Mouse (Mus musculus) embryonic facial prominence, embryonic 12.5 days (tissue): ENCODE measurements at regions not wholly inside any gene's neighbourhood (a gene's known extent, or its start where the extent isn't known, plus 50 kb on each side); places are given as distances from the start of the nearest gene placed in this dataset.
A peak's percentile ranks its signal among the peaks of the same experiment; 100 is the strongest.

Experiments
- ATAC-seq: fragments of 200-750 bp; cut with Nextera tagmentation; 2 replicates; pipeline ENCODE4 v1.8.0; 2017; ENCODE audit not compliant: insufficient number of reproducible peaks, insufficient read depth, low FRiP score, low TSS enrichment
- H3K27ac ChIP-seq: fragments of 300-500 bp; sonication (generic); 2 replicates; pipeline ENCODE4 v1.5.1; 2016; ENCODE audit warnings: mild to moderate bottlenecking
- H3K27me3 ChIP-seq: fragments of 300-500 bp; sonication (generic); 2 replicates; pipeline ENCODE4 v1.6.1; 2016; ENCODE audit warnings: mild to moderate bottlenecking, moderate library complexity
- H3K36me3 ChIP-seq: fragments of 300-500 bp; sonication (generic); 2 replicates; pipeline ENCODE4 v1.6.1; 2016; ENCODE audit warnings: mild to moderate bottlenecking
- H3K4me1 ChIP-seq: fragments of 300-500 bp; sonication (generic); 2 replicates; pipeline ENCODE4 v1.6.1; 2016
- H3K4me2 ChIP-seq: fragments of 300-500 bp; sonication (generic); replicated peaks from 2 replicates; pipeline ENCODE4 v1.6.1; 2016; ENCODE audit warnings: mild to moderate bottlenecking, moderate library complexity
- H3K4me3 ChIP-seq: fragments of 300-500 bp; sonication (generic); 2 replicates; pipeline ENCODE4 v1.5.1; 2016; ENCODE audit warnings: mild to moderate bottlenecking
- H3K9ac ChIP-seq: fragments of 300-500 bp; sonication (generic); 2 replicates; pipeline ENCODE4 v1.6.1; 2016; ENCODE audit warnings: mild to moderate bottlenecking, moderate library complexity
- H3K9me3 ChIP-seq: fragments of 300-500 bp; sonication (generic); 2 replicates; pipeline ENCODE4 v1.6.1; 2016; ENCODE audit warnings: mild to moderate bottlenecking, moderate library complexity
- WGBS: fragments of 180-500 bp; shearing (Covaris S2); methylation state at CpG from one replicate; pipeline ENCODE4 v1.1.7; 2016; 5-methylcytosine and 5-hydroxymethylcytosine counted together

DNA sequence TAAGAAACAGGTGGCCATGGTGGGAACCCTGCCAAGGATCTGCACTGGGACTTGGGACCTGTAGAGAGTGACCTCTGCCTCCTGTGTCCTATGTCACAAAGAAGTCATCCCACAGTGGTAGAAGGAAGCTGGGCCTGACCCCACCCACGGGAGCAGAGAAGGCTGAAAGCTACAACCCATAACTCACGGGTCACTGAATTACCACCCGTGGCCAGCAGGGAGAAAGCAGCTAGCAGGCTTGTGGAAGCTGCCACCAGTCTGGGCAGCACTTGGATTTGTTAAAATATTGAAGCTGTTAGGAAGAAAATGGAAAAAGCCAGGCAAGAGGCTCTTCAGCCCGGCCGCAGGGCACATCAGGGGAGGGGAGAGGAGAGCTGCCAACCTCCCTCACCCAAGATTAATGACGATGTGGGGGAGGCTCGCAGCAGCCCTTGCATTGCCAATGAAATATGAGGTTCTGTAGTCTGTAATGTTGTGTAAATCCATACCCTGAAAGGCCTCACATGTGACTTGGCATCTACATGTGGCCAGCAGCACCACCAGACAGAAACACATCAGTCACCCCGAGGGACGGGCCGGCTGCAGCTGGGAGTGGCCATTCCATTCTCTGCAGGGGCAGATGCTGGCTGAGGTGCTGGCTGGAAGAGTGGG lies 94.5 kb downstream of the Olfm1 start:
- H3K27ac ChIP-seq = no peak overlapping the region
- no peak overlapping the region for H3K9ac ChIP-seq
- H3K4me2 ChIP-seq = no peak overlapping the region

DNA sequence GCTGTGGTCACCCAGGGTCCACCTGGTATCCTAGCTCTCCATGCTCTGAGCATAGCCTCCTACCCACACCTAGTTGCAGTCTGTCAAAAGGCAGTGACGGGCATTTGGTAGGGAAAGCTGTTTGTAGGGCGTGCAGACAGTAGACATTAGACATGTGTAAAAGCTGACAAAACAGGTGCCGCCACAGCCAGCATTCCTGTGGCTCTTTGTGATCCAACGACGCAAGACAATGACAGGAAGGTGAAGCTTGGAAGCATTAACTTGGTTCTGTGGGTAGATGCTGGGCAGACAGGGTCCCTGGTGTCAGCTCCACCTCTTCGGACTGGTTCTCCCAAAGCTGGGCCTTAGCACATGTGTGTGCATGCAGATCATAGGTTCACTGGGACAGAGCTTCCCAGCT lies 96.5 kb downstream of the Olfm1 start:
- no peak overlapping the region for H3K4me3 ChIP-seq
- 0 out of 2 replicates have a peak, but pooled peaks cover 3% of the 10 kb centered on the region for H3K27me3 ChIP-seq
- no peak overlapping the region for H3K9ac ChIP-seq
- no peaks in the 10 kb centered on the region for H3K9me3 ChIP-seq
- H3K27ac ChIP-seq = no peak overlapping the region
- WGBS = 84% methylated on average over 6 of the region's 6 CpGs
- no peak for ATAC-seq
- H3K4me2 ChIP-seq = no peak overlapping the region
- no peaks in the 10 kb centered on the region for H3K4me1 ChIP-seq
- H3K36me3 ChIP-seq = no peaks in the 10 kb centered on the region

More for the DNA sequence above, 94.5 kb downstream of the Olfm1 start:
- ATAC-seq = no peak
- H3K4me3 ChIP-seq = no peak overlapping the region
- H3K4me1 ChIP-seq = no peaks in the 10 kb centered on the region
- H3K9me3 ChIP-seq = no peaks in the 10 kb centered on the region
- no peaks in the 10 kb centered on the region for H3K36me3 ChIP-seq
- H3K27me3 ChIP-seq = 0 out of 2 replicates have a peak, but pooled peaks cover 3% of the 10 kb centered on the region
- 66% methylated on average over 10 of the region's 10 CpGs for WGBS

DNA sequence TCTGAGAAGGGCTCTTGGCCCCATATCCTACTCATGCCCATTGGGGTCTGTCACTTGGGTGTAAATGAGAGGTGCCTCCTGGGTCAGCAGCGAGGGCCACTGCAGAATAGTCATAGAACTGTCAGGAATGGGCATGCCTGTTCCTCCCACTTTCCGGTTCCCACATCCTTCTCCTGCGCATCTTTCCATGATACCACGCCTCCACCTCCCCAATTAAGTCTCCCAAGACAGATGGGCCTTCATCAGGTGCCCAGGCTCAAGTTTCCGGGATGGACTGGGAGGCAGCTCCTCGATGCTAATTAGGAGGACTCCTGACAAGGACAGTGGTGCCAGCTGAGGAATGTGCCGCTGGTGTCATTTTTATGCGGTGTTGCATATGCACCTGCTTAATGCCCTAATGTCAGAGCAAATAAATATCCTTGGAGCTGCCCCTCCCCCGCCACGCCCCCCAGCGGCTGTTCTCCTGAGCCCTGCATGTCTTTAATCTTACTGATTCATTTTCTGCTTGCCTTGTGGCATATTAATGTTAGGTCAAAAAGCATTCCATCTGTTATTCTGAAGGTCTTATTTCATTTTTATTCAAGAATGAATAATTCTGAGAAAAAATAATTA lies 97.2 kb downstream of the Olfm1 start:
- Histone ChIP-seq H3K9ac (no peak overlapping the region), H3K27me3 (0 out of 2 replicates have a peak, but pooled peaks cover 3% of the 10 kb centered on the region), H3K9me3 (no peaks in the 10 kb centered on the region), H3K4me1 (no peaks in the 10 kb centered on the region), H3K27ac (no peak overlapping the region), H3K4me3 (no peak overlapping the region), H3K36me3 (no peaks in the 10 kb centered on the region), H3K4me2 (no peak overlapping the region)
- 74% methylated on average over 11 of the region's 11 CpGs for WGBS
- no peak for ATAC-seq

DNA sequence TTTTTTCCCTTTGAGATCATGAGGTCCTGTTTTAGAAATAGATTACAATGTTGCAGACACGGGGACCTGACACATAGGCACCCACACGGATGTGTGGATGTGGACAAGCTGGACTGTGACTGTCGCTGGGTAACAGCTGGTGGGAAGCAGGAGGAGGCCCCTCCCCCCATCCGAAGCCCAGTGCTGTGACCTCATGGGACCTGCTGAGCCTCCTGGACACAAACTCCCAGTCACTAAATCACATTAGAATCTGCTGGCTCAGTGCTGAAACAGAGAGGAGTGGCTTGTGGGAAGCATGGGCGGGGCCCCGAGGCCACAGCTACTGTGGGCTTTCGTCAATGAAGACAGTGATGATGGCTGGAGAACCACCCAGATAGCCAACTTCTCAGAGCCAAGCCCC lies 101.7 kb downstream of the Olfm1 start:
- Histone ChIP-seq H3K27ac (no peak overlapping the region), H3K4me3 (no peak overlapping the region), H3K36me3 (no peaks in the 10 kb centered on the region), H3K27me3 (0 out of 2 replicates have a peak, but pooled peaks cover 3% of the 10 kb centered on the region), H3K9me3 (no peaks in the 10 kb centered on the region), H3K4me1 (peaks cover 17% of the 10 kb centered on the region), H3K9ac (no peak overlapping the region), H3K4me2 (no peak overlapping the region)
- WGBS = 58% methylated on average over 7 of the region's 7 CpGs
- ATAC-seq = no peak

DNA sequence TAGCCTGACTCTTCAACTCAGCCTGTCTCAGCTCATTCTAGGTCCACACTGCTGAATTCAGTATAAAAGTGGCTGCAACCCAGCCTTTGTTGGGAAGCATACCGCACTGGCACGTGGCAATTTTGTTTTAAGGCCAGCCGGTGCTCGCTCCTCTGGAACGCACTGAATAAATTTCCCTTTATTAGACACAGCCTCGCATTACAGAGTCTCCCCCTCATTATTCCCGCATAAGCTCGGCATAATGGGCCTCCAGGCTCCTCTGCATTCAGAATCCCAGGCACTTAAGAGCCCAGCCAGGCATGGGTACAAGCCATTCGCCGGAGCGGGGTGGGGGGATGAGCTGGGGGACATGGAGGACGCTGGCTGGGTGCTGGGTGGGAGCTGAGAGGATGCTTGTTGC lies 103.4 kb downstream of the Olfm1 start:
- Histone ChIP-seq H3K4me2 (no peak overlapping the region), H3K9me3 (no peaks in the 10 kb centered on the region), H3K4me3 (no peak overlapping the region), H3K36me3 (no peaks in the 10 kb centered on the region), H3K27me3 (0 out of 2 replicates have a peak, but pooled peaks cover 3% of the 10 kb centered on the region), H3K9ac (no peak overlapping the region), H3K27ac (peak overlapping the region; percentile 23; the same call in 1 of the 2 replicates), H3K4me1 (peaks cover 17% of the 10 kb centered on the region)
- WGBS = 52% methylated on average over 12 of the region's 12 CpGs
- ATAC-seq = 0 out of 2 replicates have a peak, but pooled peaks have one; percentile 13

DNA sequence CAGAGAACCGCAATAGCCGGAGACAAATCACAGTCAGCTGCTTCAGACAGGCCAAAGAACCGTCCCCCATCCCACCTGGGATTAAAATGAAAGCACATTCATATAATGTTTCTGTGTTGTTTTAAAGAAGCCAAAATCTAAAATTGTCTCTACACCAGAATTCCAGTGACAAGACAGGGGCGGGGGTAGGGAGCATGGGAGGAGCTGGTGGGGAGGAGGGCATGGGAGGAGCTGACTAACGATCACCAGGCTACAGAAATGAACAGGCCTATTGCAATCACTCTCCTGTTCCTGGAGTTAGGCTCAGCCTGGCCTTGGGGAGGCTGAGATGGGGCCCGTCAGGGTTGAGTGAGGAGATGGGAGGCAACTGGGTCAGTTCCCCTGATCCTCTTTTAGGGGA lies 105.9 kb downstream of the Olfm1 start:
- WGBS = 27% methylated on average over 6 of the region's 6 CpGs
- Histone ChIP-seq H3K4me2 (no peak overlapping the region), H3K36me3 (no peaks in the 10 kb centered on the region), H3K27ac (no peak overlapping the region; the same call in 1 of the 2 replicates), H3K27me3 (no peaks in the 10 kb centered on the region), H3K9ac (no peak overlapping the region), H3K9me3 (no peaks in the 10 kb centered on the region), H3K4me1 (peaks cover 17% of the 10 kb centered on the region), H3K4me3 (no peak overlapping the region)
- no peak for ATAC-seq

DNA sequence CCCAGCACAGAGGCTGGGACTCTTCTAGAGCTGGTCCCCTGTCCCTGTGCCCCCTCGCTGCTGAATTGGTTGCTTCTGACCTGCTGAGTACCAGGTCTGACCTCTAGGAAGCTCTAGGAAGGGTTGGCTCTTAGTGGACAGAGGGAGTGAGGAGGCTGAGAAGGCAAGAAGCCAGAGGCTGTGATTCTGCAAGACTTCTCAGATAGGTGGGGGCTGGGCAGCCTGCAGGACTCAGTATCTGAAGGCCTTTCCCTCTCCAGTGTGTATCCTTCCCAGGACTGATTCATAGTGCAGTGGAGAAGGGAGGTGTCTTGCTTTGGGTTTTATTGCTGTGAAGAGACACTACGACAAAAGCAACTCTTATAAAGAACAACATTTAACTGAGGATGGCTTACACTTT lies 106.6 kb downstream of the Olfm1 start:
- H3K4me3 ChIP-seq = no peak overlapping the region
- H3K27me3 ChIP-seq = no peaks in the 10 kb centered on the region
- WGBS = 75% methylated on average over 2 of the region's 2 CpGs
- H3K9me3 ChIP-seq = no peaks in the 10 kb centered on the region
- no peak for ATAC-seq
- no peak overlapping the region for H3K4me2 ChIP-seq
- no peak overlapping the region for H3K27ac ChIP-seq
- H3K36me3 ChIP-seq = no peaks in the 10 kb centered on the region
- H3K4me1 ChIP-seq = peaks cover 17% of the 10 kb centered on the region
- H3K9ac ChIP-seq = no peak overlapping the region

DNA sequence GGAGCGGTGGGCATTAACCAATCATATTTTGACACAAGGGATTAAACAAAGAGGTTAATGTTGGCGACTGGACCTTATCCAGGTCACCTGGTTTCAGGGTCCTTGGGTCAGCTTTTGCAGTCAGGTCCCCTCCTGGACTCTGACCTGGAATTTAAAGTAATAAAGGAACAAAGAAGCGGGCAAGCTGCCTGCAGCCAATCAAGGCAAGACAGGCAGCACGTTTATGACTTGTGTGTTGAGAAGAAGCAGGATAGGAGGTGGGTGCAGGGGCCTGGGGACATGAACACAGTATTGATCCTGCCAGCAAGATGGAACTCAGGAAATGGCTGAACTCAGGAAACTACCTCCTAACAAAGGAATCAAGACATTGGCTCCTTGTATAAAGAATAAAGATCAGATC lies 108.5 kb downstream of the Olfm1 start:
- 53% methylated on average over 4 of the region's 4 CpGs for WGBS
- Histone ChIP-seq H3K27ac (no peak overlapping the region), H3K4me3 (no peak overlapping the region), H3K9ac (no peak overlapping the region), H3K9me3 (no peaks in the 10 kb centered on the region), H3K27me3 (no peaks in the 10 kb centered on the region), H3K4me1 (peaks cover 12% of the 10 kb centered on the region), H3K4me2 (no peak overlapping the region), H3K36me3 (no peaks in the 10 kb centered on the region)
- no peak for ATAC-seq

DNA sequence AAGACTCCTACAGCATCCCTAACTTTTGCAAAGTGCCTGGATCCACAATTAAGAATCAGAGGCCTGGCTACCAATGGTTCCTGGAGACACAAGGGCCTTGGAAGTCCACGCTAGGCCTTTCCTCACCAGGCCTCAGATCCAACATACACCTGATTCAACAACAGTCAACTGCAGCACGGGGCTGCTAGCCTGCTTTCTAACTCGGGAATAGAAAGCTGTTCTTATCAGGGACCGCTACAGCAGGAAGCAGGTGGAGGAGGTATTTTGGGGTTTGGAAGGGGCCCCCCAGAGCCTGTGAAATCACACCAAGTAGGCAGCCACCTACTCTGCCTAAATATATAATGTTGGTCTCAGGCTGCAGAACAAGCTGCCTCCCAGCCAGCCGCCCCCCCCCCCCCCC lies 111.1 kb downstream of the Olfm1 start:
- H3K27me3 ChIP-seq = no peaks in the 10 kb centered on the region
- H3K36me3 ChIP-seq = no peaks in the 10 kb centered on the region
- H3K9ac ChIP-seq = no peak overlapping the region
- no peak overlapping the region for H3K27ac ChIP-seq
- no peak for ATAC-seq
- H3K9me3 ChIP-seq = no peaks in the 10 kb centered on the region
- H3K4me3 ChIP-seq = no peak overlapping the region
- no peak overlapping the region for H3K4me2 ChIP-seq
- WGBS = 78% methylated on average over 5 of the region's 5 CpGs
- peaks cover 2% of the 10 kb centered on the region; the same call in 1 of the 2 replicates for H3K4me1 ChIP-seq

DNA sequence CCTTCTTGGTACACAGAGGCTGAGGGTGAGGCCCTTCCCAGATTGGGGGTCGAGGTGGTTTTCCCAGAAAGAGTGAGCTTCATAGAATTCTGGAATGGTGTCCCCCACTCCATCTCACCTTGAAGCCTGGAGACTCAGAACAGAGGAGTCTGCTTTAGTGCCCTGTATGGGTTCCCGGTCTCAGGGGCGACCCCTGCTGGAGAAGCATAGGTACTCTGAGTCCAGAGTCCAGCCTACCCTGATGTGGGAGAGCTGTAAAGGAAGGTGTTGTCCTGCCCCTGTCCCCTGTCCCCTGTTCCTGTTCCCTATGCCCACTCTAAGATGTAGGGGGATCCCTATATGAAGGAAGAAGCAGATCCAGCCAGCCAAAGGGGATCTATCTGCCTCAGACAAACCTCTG lies 111.9 kb downstream of the Olfm1 start:
- Histone ChIP-seq H3K27me3 (no peaks in the 10 kb centered on the region), H3K9ac (no peak overlapping the region), H3K36me3 (no peaks in the 10 kb centered on the region), H3K4me1 (no peaks in the 10 kb centered on the region), H3K4me3 (no peak overlapping the region), H3K27ac (no peak overlapping the region), H3K9me3 (no peaks in the 10 kb centered on the region), H3K4me2 (no peak overlapping the region)
- 8% methylated on average over 3 of the region's 3 CpGs for WGBS
- ATAC-seq = no peak

DNA sequence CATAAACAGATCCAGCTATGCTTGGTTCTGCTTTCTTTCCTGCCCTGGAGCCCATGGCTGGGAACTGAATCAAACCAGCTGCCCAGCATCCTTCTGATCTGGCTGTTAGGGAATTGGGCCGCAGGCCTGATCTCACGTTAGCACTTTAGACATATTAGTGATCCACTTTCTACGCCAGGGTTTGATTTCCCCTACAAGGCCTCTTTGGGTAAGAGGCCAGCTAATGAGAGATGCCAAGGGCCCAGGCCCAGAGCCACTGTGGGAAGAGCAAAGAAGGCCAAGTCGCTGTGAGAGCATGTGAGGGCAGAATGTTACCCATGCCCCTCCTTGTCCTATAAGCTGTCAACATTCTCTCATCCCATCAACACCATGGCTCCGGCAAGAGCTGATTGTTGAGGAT lies 116.3 kb downstream of the Olfm1 start:
- Histone ChIP-seq H3K9me3 (no peaks in the 10 kb centered on the region), H3K27ac (no peak overlapping the region), H3K36me3 (no peaks in the 10 kb centered on the region), H3K4me2 (no peak overlapping the region), H3K4me3 (no peak overlapping the region), H3K9ac (no peak overlapping the region), H3K27me3 (no peaks in the 10 kb centered on the region), H3K4me1 (no peaks in the 10 kb centered on the region)
- WGBS = 88% methylated on average over 5 of the region's 5 CpGs
- ATAC-seq = no peak

DNA sequence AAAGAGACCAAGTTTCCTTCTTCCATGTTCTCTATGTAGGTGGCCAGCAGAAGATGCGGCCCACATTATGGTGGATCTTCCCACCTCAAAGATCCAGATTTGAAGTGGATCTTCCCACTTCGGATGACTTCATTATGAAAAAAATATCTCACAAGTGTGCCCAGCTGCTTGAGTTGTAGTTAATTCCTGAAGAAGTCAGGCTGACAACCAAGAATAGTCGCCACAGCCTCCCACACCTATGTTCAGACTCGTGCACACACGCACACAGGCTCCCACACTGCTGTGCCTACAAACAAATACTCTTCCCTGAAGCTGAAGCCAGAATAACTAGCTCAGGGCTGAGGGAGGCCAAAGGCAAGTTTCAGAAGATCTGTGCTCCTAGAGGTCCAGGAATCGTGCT lies 119.4 kb downstream of the Olfm1 start:
- Histone ChIP-seq H3K27ac (no peak overlapping the region), H3K4me2 (no peak overlapping the region), H3K9me3 (no peaks in the 10 kb centered on the region), H3K36me3 (no peaks in the 10 kb centered on the region), H3K4me1 (no peaks in the 10 kb centered on the region), H3K9ac (no peak overlapping the region), H3K27me3 (no peaks in the 10 kb centered on the region), H3K4me3 (no peak overlapping the region)
- WGBS = 89% methylated on average over 6 of the region's 6 CpGs
- ATAC-seq = no peak
